Mouse (Mus musculus) heart, adult 2 months (tissue): ENCODE data around the gene Akr1d1.

Source experiments
- CTCF ChIP-seq: fragments of 200-600 bp; IDR thresholded peaks from 2 replicates; pipeline ENCODE4 v1.8.1; 2022; ENCODE audit warnings: antibody characterized with exemption, mild to moderate bottlenecking, moderate library complexity
- EP300 ChIP-seq: fragments of 200-500 bp; IDR thresholded peaks from 2 replicates; pipeline ENCODE4 v1.6.1; 2011; ENCODE audit warnings: low read depth, low read length, control low read depth; ENCODE audit not compliant: insufficient read depth
- POLR2A ChIP-seq: fragments of 200-500 bp; IDR thresholded peaks from 2 replicates; pipeline ENCODE4 v1.6.1; 2011; ENCODE audit warnings: mild to moderate bottlenecking, low read depth, low read length, control low read depth; ENCODE audit not compliant: insufficient read depth

- no peak for TF ChIP-seq CTCF
- TF ChIP-seq POLR2A, result no peak
- TF ChIP-seq EP300, result no peak
These were observed 11.2 kb downstream of the Akr1d1 start for GRCm38 (mm10) chr6:37541171-37541570.
